Mouse (Mus musculus) macrophage (primary cell): ENCODE results near the gene Kdm8. TPM values are rescaled to one million over a fixed set of nuclear protein-coding genes. Genes with fewer than 3 reads are reported as not detected.

Experiments
- H3K27ac ChIP-seq: fragments of 350-480 bp; formaldehyde crosslinking; 2 replicates; pipeline ENCODE4 v1.9.0; 2021
- H3K36me3 ChIP-seq: fragments of 350-480 bp; formaldehyde crosslinking; 2 replicates; pipeline ENCODE4 v1.9.0; 2021; ENCODE audit errors: inconsistent target
- H3K4me3 ChIP-seq: fragments of 350-480 bp; formaldehyde crosslinking; 2 replicates; pipeline ENCODE4 v1.9.0; 2021; ENCODE audit errors: inconsistent target
- H3K79me2 ChIP-seq: fragments of 350-480 bp; formaldehyde crosslinking; 2 replicates; pipeline ENCODE4 v1.9.0; 2021; ENCODE audit errors: inconsistent target
- WGBS: methylation state at CpG from one replicate; pipeline ENCODE4 v1.1.7; 2026; ENCODE audit warnings: inconsistent platforms; ENCODE audit not compliant: missing documents; 5-methylcytosine and 5-hydroxymethylcytosine counted together
- polyA plus RNA-seq: library from polyadenylated mRNA; stranded (reverse); fragments of 250-400 nt; gene quantifications from 3 replicates; pipeline ENCODE4 v1.2.4, GENCODE M21; 2018; ENCODE audit warnings: inconsistent platforms

The Kdm8 gene
- polyA plus RNA-seq, 1 experiment from 2014 or later, result 1.1 TPM

GRCm38 (mm10) chr7:125478391-125478984 is 34.0 kb downstream of the Kdm8 start:
- Histone ChIP-seq H3K27ac (no peak overlapping the region), H3K4me3 (no peak overlapping the region), H3K36me3 (peaks cover 14% of the 10 kb centered on the region), H3K79me2 (no peaks in the 10 kb centered on the region)
- 83% methylated on average over 7 of the region's 7 CpGs for WGBS

- H3K27ac ChIP-seq, result no peak overlapping the region
- H3K36me3 ChIP-seq, result peaks cover 14% of the 10 kb centered on the region
- no peaks in the 10 kb centered on the region for H3K79me2 ChIP-seq
- 90% methylated on average over 4 of the region's 4 CpGs for WGBS
- no peak overlapping the region for H3K4me3 ChIP-seq
Measured at GRCm38 (mm10) chr7:125480518-125480917, 36.0 kb downstream of the Kdm8 start.

GRCm38 (mm10) chr7:125482339-125482738 is 37.9 kb downstream of the Kdm8 start:
- 70% methylated on average over 3 of the region's 3 CpGs for WGBS
- Histone ChIP-seq H3K4me3 (no peak overlapping the region), H3K36me3 (peaks cover 14% of the 10 kb centered on the region), H3K79me2 (no peaks in the 10 kb centered on the region), H3K27ac (no peak overlapping the region)

- 97% methylated on average over 2 of the region's 2 CpGs for WGBS
- H3K79me2 ChIP-seq, result no peaks in the 10 kb centered on the region
- H3K4me3 ChIP-seq, result no peak overlapping the region
- no peak overlapping the region for H3K27ac ChIP-seq
- peaks cover 9% of the 10 kb centered on the region for H3K36me3 ChIP-seq
Measured at GRCm38 (mm10) chr7:125482886-125483285, 38.4 kb downstream of the Kdm8 start.

- Histone ChIP-seq H3K4me3 (no peak overlapping the region), H3K27ac (no peak overlapping the region), H3K36me3 (peaks cover 7% of the 10 kb centered on the region), H3K79me2 (0 out of 2 replicates have a peak, but pooled peaks cover under 1% of the 10 kb centered on the region)
- 89% methylated on average over 7 of the region's 7 CpGs for WGBS
Measured at GRCm38 (mm10) chr7:125484791-125485190, 40.3 kb downstream of the Kdm8 start.

GRCm38 (mm10) chr7:125486121-125486630 is 41.7 kb downstream of the Kdm8 start:
- Histone ChIP-seq H3K36me3 (peaks cover 1% of the 10 kb centered on the region), H3K27ac (no peak overlapping the region), H3K4me3 (no peak overlapping the region), H3K79me2 (peaks cover 10% of the 10 kb centered on the region; the same call in 1 of the 2 replicates)
- 97% methylated on average over 16 of the region's 16 CpGs for WGBS

GRCm38 (mm10) chr7:125487126-125487525 is 42.6 kb downstream of the Kdm8 start:
- no peak overlapping the region for H3K4me3 ChIP-seq
- WGBS, result 92% methylated on average over 10 of the region's 10 CpGs
- H3K36me3 ChIP-seq, result no peaks in the 10 kb centered on the region; the same call in 1 of the 2 replicates
- no peak overlapping the region for H3K27ac ChIP-seq
- peaks cover 10% of the 10 kb centered on the region; the same call in 1 of the 2 replicates for H3K79me2 ChIP-seq

- 60% methylated on average over 6 of the region's 6 CpGs for WGBS
- no peak overlapping the region for H3K4me3 ChIP-seq
- no peaks in the 10 kb centered on the region; the same call in 1 of the 2 replicates for H3K36me3 ChIP-seq
- H3K79me2 ChIP-seq, result peaks cover 10% of the 10 kb centered on the region; the same call in 1 of the 2 replicates
- H3K27ac ChIP-seq, result no peak overlapping the region
Measured at GRCm38 (mm10) chr7:125488706-125489105, 44.2 kb downstream of the Kdm8 start.

- 87% methylated on average over 2 of the region's 2 CpGs for WGBS
- H3K79me2 ChIP-seq, result peaks cover 10% of the 10 kb centered on the region; the same call in 1 of the 2 replicates
- no peak overlapping the region for H3K4me3 ChIP-seq
- H3K27ac ChIP-seq, result no peak overlapping the region
- no peaks in the 10 kb centered on the region for H3K36me3 ChIP-seq
Measured at GRCm38 (mm10) chr7:125489636-125490035, 45.2 kb downstream of the Kdm8 start.

- Histone ChIP-seq H3K4me3 (peak within 1 kb of the TSS; percentile 66), H3K79me2 (peaks cover 10% of the 10 kb centered on the region; the same call in 1 of the 2 replicates), H3K36me3 (no peaks in the 10 kb centered on the region), H3K27ac (peak within 1 kb of the TSS; percentile 78)
- WGBS, result under 1% methylated on average over 55 of the region's 56 CpGs
Measured at GRCm38 (mm10) chr7:125490947-125491735, 46.7 kb downstream of the Kdm8 start, which contains the start of gene Nsmce1. TSS of gene Nsmce1 (minus strand) at chr7:125491596.

- Histone ChIP-seq H3K79me2 (peaks cover 10% of the 10 kb centered on the region; the same call in 1 of the 2 replicates), H3K4me3 (peak overlapping the region; percentile 66), H3K36me3 (no peaks in the 10 kb centered on the region), H3K27ac (peak overlapping the region; percentile 78)
- 26% methylated on average over 12 of the region's 12 CpGs for WGBS
Measured at GRCm38 (mm10) chr7:125491760-125492159, 47.3 kb downstream of the Kdm8 start.

- 92% methylated on average over 6 of the region's 6 CpGs for WGBS
- Histone ChIP-seq H3K79me2 (peaks cover 10% of the 10 kb centered on the region; the same call in 1 of the 2 replicates), H3K4me3 (no peak overlapping the region), H3K36me3 (no peaks in the 10 kb centered on the region), H3K27ac (no peak overlapping the region)
Measured at GRCm38 (mm10) chr7:125492551-125492950, 48.1 kb downstream of the Kdm8 start.

- H3K4me3 ChIP-seq, result no peak overlapping the region
- whole genome bisulfite sequencing, result 3% methylated on average over 5 of the region's 6 CpGs
- H3K36me3 ChIP-seq, result no peaks in the 10 kb centered on the region
- H3K79me2 ChIP-seq, result no peaks in the 10 kb centered on the region; the same call in 1 of the 2 replicates
- H3K27ac ChIP-seq, result peak overlapping the region; percentile 90
Measured at GRCm38 (mm10) chr7:125495864-125496440, 51.5 kb downstream of the Kdm8 start.
